Mouse (Mus musculus) heart, adult 10 weeks (tissue): ENCODE data around the gene Zscan21. TPM values are rescaled to one million over a fixed set of nuclear protein-coding genes. Genes with fewer than 3 reads are reported as not detected.

ENCODE experiments used
- polyA plus RNA-seq: library from polyadenylated mRNA; stranded (reverse); fragments of 350-450 nt; fragmentation: Illumina TruSeq; extraction: RNeasy Lipid Tissue Mini Kit (QIAGEN cat#74804); gene quantifications from one replicate; pipeline ENCODE4 v1.2.3, GENCODE M21; 2014; ENCODE audit warnings: low read depth, low replicate concordance

Zscan21 gene
- 16.7 TPM for polyA plus RNA-seq

DNA sequence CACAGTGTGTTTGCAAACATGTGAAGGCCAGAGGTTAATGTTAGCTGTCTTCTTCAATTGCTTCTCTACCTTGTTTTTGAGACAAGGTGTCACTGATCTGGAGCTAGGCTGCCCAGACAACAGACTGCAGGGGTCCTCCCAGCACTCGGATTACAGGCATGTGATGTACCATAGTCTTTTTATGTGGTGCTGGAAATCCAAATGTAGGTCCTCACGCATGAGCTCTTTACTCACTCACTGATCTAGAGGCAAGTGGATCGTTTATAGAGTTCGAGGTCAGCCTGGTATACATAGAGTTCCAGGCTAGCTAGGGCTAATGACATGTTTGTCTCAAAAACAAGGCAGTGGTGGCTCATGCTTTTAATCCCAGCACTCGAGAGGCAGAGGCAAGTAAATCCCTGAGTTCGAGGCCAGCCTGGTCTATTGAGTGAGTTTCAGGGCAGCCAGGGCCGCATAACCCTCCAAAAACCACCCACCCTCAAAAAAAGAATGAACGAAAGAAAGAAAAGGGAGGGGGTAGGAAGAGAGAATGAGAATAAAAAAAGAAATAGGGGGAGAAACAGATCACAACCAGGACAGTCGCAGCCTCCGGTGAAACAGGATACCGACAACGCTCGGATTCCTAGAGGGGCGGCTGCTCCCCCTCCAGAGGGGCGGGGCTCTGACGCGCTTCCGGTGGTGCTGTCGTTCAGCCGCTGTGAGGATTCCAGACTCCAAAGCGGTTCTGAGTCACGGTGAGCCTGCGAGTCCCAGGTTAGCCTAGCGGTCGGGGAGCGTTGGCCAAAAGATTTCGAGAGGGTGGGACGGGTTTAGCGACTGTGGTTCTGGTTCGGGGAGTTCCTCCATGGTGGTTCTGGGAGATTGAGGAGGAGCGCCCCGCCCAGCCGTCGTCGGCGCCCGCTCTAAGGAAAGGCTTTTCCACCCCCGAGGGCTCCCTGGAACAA is at the start of gene Zscan21:
Gene Zscan21 (plus strand): TSS at position 649 of the 944 bp plus-strand sequence.

DNA sequence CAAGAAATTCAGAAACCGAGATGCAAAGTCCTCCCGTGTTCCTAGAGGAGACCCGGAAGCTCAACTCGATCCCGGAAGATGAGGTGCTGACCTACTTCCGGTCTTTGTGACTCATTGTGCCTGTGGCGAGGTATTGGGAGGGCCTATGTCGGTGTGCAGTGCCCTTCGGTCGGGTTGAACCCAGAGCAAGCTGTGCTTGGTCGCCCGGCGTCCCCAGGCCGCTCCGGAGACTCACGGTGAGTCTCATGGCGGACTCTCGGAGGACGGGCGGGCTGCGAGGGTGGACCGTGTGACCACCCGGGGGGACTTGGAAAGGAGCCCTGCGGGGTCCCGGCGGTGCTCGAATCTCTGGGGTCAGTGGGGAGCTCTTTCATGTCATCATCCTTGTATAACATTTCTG is 31.7 kb upstream of the Zscan21 start, which contains the start of gene Zkscan1:
Gene Zkscan1 (plus strand): TSS at position 89 of the 400 bp plus-strand sequence.

DNA sequence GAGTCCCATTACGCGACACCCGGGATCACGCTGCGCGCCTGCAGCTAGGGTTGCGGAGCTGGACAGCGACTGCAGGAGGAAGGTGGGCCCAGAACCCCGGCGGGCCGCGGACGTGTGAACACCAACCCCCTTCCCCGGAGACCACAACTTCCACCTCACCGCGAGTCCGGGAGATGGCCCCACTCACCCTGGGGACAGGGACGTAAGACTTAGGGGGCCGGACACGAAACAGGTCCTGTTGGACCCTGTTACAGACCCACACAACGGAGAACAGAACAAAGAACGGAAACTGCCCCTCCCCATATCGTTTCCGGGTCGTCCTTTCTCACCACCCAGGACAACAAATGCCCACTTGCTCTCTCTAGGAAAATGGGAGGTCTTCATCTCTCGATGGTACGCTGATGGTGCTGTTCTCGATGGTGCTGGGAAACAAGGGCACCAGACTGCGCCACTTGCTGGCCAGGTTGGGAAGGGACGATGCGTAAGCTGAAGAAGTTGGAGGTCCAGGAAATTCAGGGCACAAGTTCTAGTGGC is 38.8 kb downstream of the Zscan21 start, which contains the start of gene Zfp113:
Gene Zfp113 (minus strand): TSS at position 302 of the 534 bp plus-strand sequence.

DNA sequence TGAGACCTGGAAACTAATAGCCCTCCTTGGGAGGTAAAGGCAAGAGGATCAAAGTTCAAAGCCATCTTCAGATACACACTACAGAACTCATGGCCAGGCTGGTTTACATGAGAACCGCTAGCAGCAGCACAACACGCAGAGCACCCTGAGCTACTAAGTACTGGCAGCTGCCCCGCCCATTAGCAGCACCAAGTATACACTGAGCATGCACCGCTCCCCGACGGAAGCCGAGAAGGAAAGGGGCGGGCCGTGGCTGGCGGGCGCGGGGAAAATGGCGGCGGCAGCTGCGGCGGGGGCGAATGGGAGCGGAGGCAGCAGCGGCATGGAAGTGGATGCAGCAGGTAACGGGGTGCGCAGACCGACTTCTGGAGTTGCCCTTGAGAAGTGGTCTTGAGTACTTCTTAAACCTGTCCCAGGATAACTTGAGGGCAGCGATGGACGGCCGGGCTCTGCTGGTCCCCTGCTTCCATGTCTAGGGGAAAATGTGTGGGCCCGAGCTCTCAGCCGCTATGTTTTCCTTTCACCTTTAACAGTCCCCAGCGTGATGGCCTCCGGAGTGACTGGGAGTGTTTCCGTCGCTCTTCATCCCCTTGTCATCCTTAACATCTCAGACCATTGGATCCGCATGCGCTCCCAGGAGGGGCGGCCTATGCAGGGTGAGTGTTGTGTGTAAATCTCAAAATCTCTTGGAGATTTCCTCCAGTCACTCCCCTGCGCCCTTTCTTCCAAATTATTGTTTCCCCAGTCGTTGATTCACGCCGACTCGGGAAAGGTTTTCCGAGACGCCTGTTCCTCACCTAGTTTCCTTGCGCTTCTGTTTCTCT is 44.4 kb downstream of the Zscan21 start, which contains the start of gene Cops6:
Gene Cops6 (plus strand): TSS at position 230 of the 824 bp plus-strand sequence.

DNA sequence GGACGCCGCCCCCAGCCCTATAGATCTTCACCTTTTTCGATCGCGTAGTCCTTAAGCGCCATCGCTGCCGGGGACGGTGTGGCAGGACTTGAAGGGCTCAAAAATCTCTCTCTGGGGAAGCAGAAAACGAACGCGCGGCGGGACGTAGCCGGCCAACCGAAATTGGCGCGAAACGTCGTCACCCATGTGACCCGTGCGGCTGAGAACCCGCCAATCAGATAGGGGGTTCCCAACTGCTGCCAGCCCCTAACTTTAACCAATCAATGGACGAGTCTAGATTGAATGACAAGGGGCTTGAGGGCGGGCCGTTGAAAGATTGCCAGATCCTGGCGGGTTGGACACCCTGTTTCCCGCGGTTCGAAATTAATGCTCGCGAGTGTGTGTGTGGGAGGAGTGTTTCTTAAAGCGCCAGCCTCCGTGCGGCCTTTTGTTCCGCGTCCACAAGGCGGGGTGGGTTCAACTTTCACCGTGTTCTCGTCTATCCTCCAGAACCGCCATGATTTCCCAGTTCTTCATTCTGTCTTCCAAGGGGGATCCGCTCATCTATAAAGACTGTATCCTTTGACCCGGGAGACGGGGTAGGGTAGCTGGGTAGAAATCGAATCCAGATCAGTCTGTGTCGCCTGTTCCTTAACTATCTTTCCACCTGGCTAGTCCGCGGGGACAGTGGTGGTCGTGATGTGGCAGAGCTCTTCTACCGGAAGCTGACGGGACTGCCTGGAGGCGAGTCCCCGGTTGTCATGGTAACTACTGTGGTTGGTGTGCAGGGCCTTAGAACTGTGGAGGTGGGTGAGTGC is 55.2 kb downstream of the Zscan21 start, which contains the start of the genes Ap4m1 and Mcm7:
Gene Ap4m1 (plus strand): TSS at position 308 of the 797 bp plus-strand sequence.
Gene Mcm7 (minus strand): TSS at position 728 of the 797 bp plus-strand sequence.

Other genes starting within 250 kb of the Zscan21 start
- 1.0 TPM for gene Pilrb2, start 245.1 kb upstream of the Zscan21 start, polyA plus RNA-seq
- 0.16 TPM for gene Cyp3a13, start 195.3 kb upstream of the Zscan21 start, polyA plus RNA-seq
- 0.21 TPM for gene Gjc3, start 153.8 kb upstream of the Zscan21 start, polyA plus RNA-seq
- 1.7 TPM for gene Azgp1, start 135.4 kb upstream of the Zscan21 start, polyA plus RNA-seq
- not detected for gene Smok3a, start 95.6 kb upstream of the Zscan21 start, polyA plus RNA-seq
- gene Smok3b, start 95.5 kb upstream of the Zscan21 start, polyA plus RNA-seq, result not detected
- gene Smok3c, start 63.7 kb upstream of the Zscan21 start, polyA plus RNA-seq, result not detected
- 6.7 TPM for gene Zkscan1, start 31.8 kb upstream of the Zscan21 start, polyA plus RNA-seq
- gene Zfp113, start 38.8 kb downstream of the Zscan21 start, polyA plus RNA-seq, result 3.8 TPM
- 160 TPM for gene Cops6, start 44.2 kb downstream of the Zscan21 start, polyA plus RNA-seq
- 13.0 TPM for gene Ap4m1, start 55.1 kb downstream of the Zscan21 start, polyA plus RNA-seq
- gene Mcm7, start 55.5 kb downstream of the Zscan21 start, polyA plus RNA-seq, result 14.8 TPM
- gene Taf6, start 70.5 kb downstream of the Zscan21 start, polyA plus RNA-seq, result 41.9 TPM
- 6.7 TPM for gene Cnpy4, start 70.6 kb downstream of the Zscan21 start, polyA plus RNA-seq
- gene Mblac1, start 77.4 kb downstream of the Zscan21 start, polyA plus RNA-seq, result 1.7 TPM
- gene Nxpe5, start 109.0 kb downstream of the Zscan21 start, polyA plus RNA-seq, result 0.24 TPM
- gene Lamtor4, start 138.6 kb downstream of the Zscan21 start, polyA plus RNA-seq, result 70.5 TPM
- 7.1 TPM for gene BC037034, start 147.1 kb downstream of the Zscan21 start, polyA plus RNA-seq
- gene Gal3st4, start 155.9 kb downstream of the Zscan21 start, polyA plus RNA-seq, result not detected
- gene Gm43720, start 163.1 kb downstream of the Zscan21 start, polyA plus RNA-seq, result 0.18 TPM
- gene Gpc2, start 163.1 kb downstream of the Zscan21 start, polyA plus RNA-seq, result 0.63 TPM
- 0.34 TPM for gene Stag3, start 163.3 kb downstream of the Zscan21 start, polyA plus RNA-seq
- not detected for gene Pvrig, start 225.1 kb downstream of the Zscan21 start, polyA plus RNA-seq